Mouse (Mus musculus): Measurements from ENCODE around the gene Ninj1. TPM values are rescaled to one million over a fixed set of nuclear protein-coding genes. Genes with fewer than 3 reads are reported as not detected.

The Ninj1 gene
- total and polyA plus RNA-seq, 3 experiments = 30.5 to 69.8 TPM; not detected in 1

GRCm38 (mm10) chr13:49143323-49143722, 44.0 kb upstream of the Ninj1 start:
- no peak for TF ChIP-seq ELF1 (IDR thresholded peaks at IDR 0.05; ENCODE audit: low read depth, low read length)
- TF ChIP-seq UBTF (IDR thresholded peaks at IDR 0.05; ENCODE audit: borderline replicate concordance, insufficient read depth, low read depth, low read length) = no peak
- TF ChIP-seq ZC3H11A (IDR thresholded peaks at IDR 0.05; ENCODE audit: low read depth, low read length) = no peak
- TF ChIP-seq NELFE (IDR thresholded peaks at IDR 0.05; ENCODE audit: low read depth, low read length) = no peak
- no peak for TF ChIP-seq CTCF (IDR thresholded peaks at IDR 0.05 in 2 of 3, conservative IDR thresholded peaks at IDR 0.05 in 1 of 3; ENCODE audit: control insufficient read depth in 1 of 3, insufficient read depth in 1 of 3, low read depth in 2 of 3, low read length in 3 of 3, poor library complexity in 1 of 3, severe bottlenecking in 1 of 3)
- no peak for TF ChIP-seq BHLHE40 (IDR thresholded peaks at IDR 0.05; ENCODE audit: borderline replicate concordance, low read depth, low read length)
- TF ChIP-seq RCOR1 (IDR thresholded peaks at IDR 0.05; ENCODE audit: low read depth, low read length) = no peak
- TF ChIP-seq NRF1 (IDR thresholded peaks at IDR 0.05; ENCODE audit: insufficient read depth, low read depth, low read length, poor library complexity, severe bottlenecking) = no peak
- no peak for TF ChIP-seq POLR2A (IDR thresholded peaks at IDR 0.05; ENCODE audit: control insufficient read depth in 1 of 2, insufficient read depth in 1 of 2, low read depth in 1 of 2, low read length in 2 of 2, poor library complexity in 1 of 2)
- no peak for TF ChIP-seq RAD21 (IDR thresholded peaks at IDR 0.05; ENCODE audit: low read depth, low read length)
- no peak for TF ChIP-seq GABPA (IDR thresholded peaks at IDR 0.05; ENCODE audit: low read depth, low read length)
- no peak for TF ChIP-seq TCF12 (IDR thresholded peaks at IDR 0.05; ENCODE audit: low read depth, low read length)
- TF ChIP-seq EP300 (IDR thresholded peaks at IDR 0.05; ENCODE audit: low read depth in 1 of 2, low read length in 2 of 2) = no peak
- no peak for TF ChIP-seq MAX (IDR thresholded peaks at IDR 0.05; ENCODE audit: low read length)
- TF ChIP-seq CHD1 (IDR thresholded peaks at IDR 0.05; ENCODE audit: low read depth, low read length) = no peak
- TF ChIP-seq MEF2A (IDR thresholded peaks at IDR 0.05; ENCODE audit: extremely low read depth, insufficient replicate concordance, low read depth, low read length, poor library complexity, severe bottlenecking) = no peak
- TF ChIP-seq POLR2AphosphoS5 (IDR thresholded peaks at IDR 0.05; ENCODE audit: borderline replicate concordance, low read depth, low read length) = no peak
- TF ChIP-seq SIN3A (IDR thresholded peaks at IDR 0.05; ENCODE audit: low read length) = no peak
- no peaks in the 10 kb centered on the region for H3K9me3 ChIP-seq (replicated peaks; ENCODE audit: insufficient read depth, low read length)

GRCm38 (mm10) chr13:49144451-49144850, 42.8 kb upstream of the Ninj1 start:
- DNase-seq (ENCODE audit: low read depth, low spot score) = no peak
- H3K9me3 ChIP-seq (replicated peaks; ENCODE audit: insufficient read depth, low read length) = no peaks in the 10 kb centered on the region
- no peak overlapping the region for H3K4me3 ChIP-seq (ENCODE audit: control insufficient read depth in 1 of 2, insufficient read depth in 1 of 2, low read depth in 2 of 2, low read length in 2 of 2)
- H3K27ac ChIP-seq (ENCODE audit: control insufficient read depth, low read depth, low read length) = no peak overlapping the region
- TF ChIP-seq HCFC1 (IDR thresholded peaks at IDR 0.05; ENCODE audit: low read depth, low read length) (no peak), GATA1 (IDR thresholded peaks at IDR 0.05; ENCODE audit: low read depth, low read length) (no peak), RCOR1 (IDR thresholded peaks at IDR 0.05; ENCODE audit: low read depth, low read length) (no peak), CHD2 (IDR thresholded peaks at IDR 0.05; ENCODE audit: low read length) (no peak), EP300 (IDR thresholded peaks at IDR 0.05; ENCODE audit: low read depth in 1 of 2, low read length in 2 of 2) (no peak), USF2 (IDR thresholded peaks at IDR 0.05; ENCODE audit: borderline replicate concordance in 1 of 2, insufficient read depth in 1 of 2, low read depth in 1 of 2, low read length in 2 of 2) (no peak)
- peaks cover 0 to 1% of the 10 kb centered on the region in 2 experiments; a peak in 1 of 4 replicates for H3K27me3 ChIP-seq (ENCODE audit: control insufficient read depth in 1 of 2, insufficient read depth in 2 of 2, low read length in 2 of 2)
- H3K9ac ChIP-seq (ENCODE audit: control insufficient read depth, low read depth, low read length, poor library complexity, severe bottlenecking) = no peak overlapping the region
- no peaks in the 10 kb centered on the region for H3K79me2 ChIP-seq (ENCODE audit: control insufficient read depth, insufficient read depth, low read length, poor library complexity)
- H3K36me3 ChIP-seq (ENCODE audit: control insufficient read depth in 1 of 2, insufficient read depth in 2 of 2, low read length in 2 of 2) = no peaks in the 10 kb centered on the region
- H3K4me1 ChIP-seq (ENCODE audit: control insufficient read depth in 1 of 2, insufficient read depth in 2 of 2, low read length in 2 of 2) = no peaks in the 10 kb centered on the region

More at GRCm38 (mm10) chr13:49143323-49143722, 44.0 kb upstream of the Ninj1 start:
- H3K79me2 ChIP-seq (ENCODE audit: control insufficient read depth, insufficient read depth, low read length, poor library complexity) = no peaks in the 10 kb centered on the region
- H3K27ac ChIP-seq (ENCODE audit: control insufficient read depth, low read depth, low read length) = no peak overlapping the region
- peaks cover 1 to 3% of the 10 kb centered on the region in 2 experiments; a peak in 2 of 4 replicates for H3K27me3 ChIP-seq (ENCODE audit: control insufficient read depth in 1 of 2, insufficient read depth in 2 of 2, low read length in 2 of 2)
- no peak overlapping the region for H3K9ac ChIP-seq (ENCODE audit: control insufficient read depth, low read depth, low read length, poor library complexity, severe bottlenecking)
- H3K36me3 ChIP-seq (ENCODE audit: control insufficient read depth in 1 of 2, insufficient read depth in 2 of 2, low read length in 2 of 2) = no peaks in the 10 kb centered on the region
- no peak for DNase-seq (ENCODE audit: low read depth, low spot score)
- H3K4me3 ChIP-seq (ENCODE audit: control insufficient read depth in 1 of 2, insufficient read depth in 1 of 2, low read depth in 2 of 2, low read length in 2 of 2) = no peak overlapping the region
- H3K4me1 ChIP-seq (ENCODE audit: control insufficient read depth in 1 of 2, insufficient read depth in 2 of 2, low read length in 2 of 2) = no peaks in the 10 kb centered on the region

Measured in MEL (cell line).